Mouse (Mus musculus) heart, postnatal 36 days (tissue): ENCODE measurements around the gene Gm17660. TPM values are rescaled to one million over a fixed set of nuclear protein-coding genes. Genes with fewer than 3 reads are reported as not detected.
"Not testable (repeated sequence)": the region's sequence is repeated elsewhere in the genome, so short reads cannot be mapped to it uniquely, and the experiment has no call there.

Experiments
- DNase-seq, 2 experiments: peaks; one replicate each; pipeline ENCODE4 v3.0.0; 2021 to 2022
- intact Hi-C: fragments of 180-260 bp; cut with DNase I; formaldehyde crosslinking; loops from one replicate; pipeline ENCODE4 v1.15.1; 2025
- total RNA-seq, 2 experiments: library from RNA; stranded (reverse); gene quantifications; 2 replicates each; pipeline ENCODE4 v1.2.3; 2021

Gene Gm17660
- total RNA-seq, 2 experiments from 2014 or later = not detected

- intact Hi-C loops = loop anchor here (2.0 to 5.0 kb wide), 2 partner anchors 25 to 135 kb away; partner anchors contain the start of gene Klhl8
- DNase-seq = peak in 1 of 2 experiments; percentile 29
Observed at GRCm38 (mm10) chr5:104047200-104048105, 30.0 kb downstream of the Gm17660 start.

- intact Hi-C loops = loop anchor here (2.0 to 5.0 kb wide), 2 partner anchors 24 to 134 kb away; partner anchors contain the start of gene Klhl8
- peak; percentile 94 to 96 for DNase-seq
Observed at GRCm38 (mm10) chr5:104046256-104047199, 30.9 kb downstream of the Gm17660 start, which contains the start of gene Nudt9. Gene Nudt9, plus strand, starts transcription at chr5:104046306.

- intact Hi-C loops = no loop called here
- DNase-seq = no peak
Observed at GRCm38 (mm10) chr5:104043704-104044103, 33.7 kb downstream of the Gm17660 start.

GRCm38 (mm10) chr5:104042906-104043305 is 34.5 kb downstream of the Gm17660 start:
- intact Hi-C loops = no loop called here
- DNase-seq = no peak

GRCm38 (mm10) chr5:104039154-104039932 is 38.1 kb downstream of the Gm17660 start:
- peak; percentile 47 to 61 for DNase-seq
- intact Hi-C loops = loop anchor here (1.0 to 5.0 kb wide), 2 partner anchors 40 to 182 kb away; no protein-coding TSS in a partner anchor

GRCm38 (mm10) chr5:104036686-104037085 is 40.7 kb downstream of the Gm17660 start:
- intact Hi-C loops = loop anchor here (5.0 kb wide), 1 partner anchor 179 kb away; no protein-coding TSS in a partner anchor
- no peak for DNase-seq

- intact Hi-C loops = loop anchor here (5.0 kb wide), 1 partner anchor 179 kb away; no protein-coding TSS in a partner anchor
Observed at GRCm38 (mm10) chr5:104035824-104036223, 41.6 kb downstream of the Gm17660 start.

GRCm38 (mm10) chr5:104035066-104035465 is 42.3 kb downstream of the Gm17660 start:
- DNase-seq = no peak
- intact Hi-C loops = loop anchor here (5.0 kb wide), 1 partner anchor 178 kb away; no protein-coding TSS in a partner anchor

More at GRCm38 (mm10) chr5:104035824-104036223, 41.6 kb downstream of the Gm17660 start:
- DNase-seq = no peak

- intact Hi-C loops = no loop called here
- no peak for DNase-seq
Observed at GRCm38 (mm10) chr5:104032434-104033097, 44.8 kb downstream of the Gm17660 start.

GRCm38 (mm10) chr5:104025245-104025854 is 52.1 kb downstream of the Gm17660 start:
- DNase-seq = no peak
- intact Hi-C loops = no loop called here

- intact Hi-C loops = no loop called here
Observed at GRCm38 (mm10) chr5:104024762-104025161, 52.6 kb downstream of the Gm17660 start.

GRCm38 (mm10) chr5:104024193-104024592 is 53.2 kb downstream of the Gm17660 start:
- intact Hi-C loops, DNase-seq: not testable (repeated sequence)

More at GRCm38 (mm10) chr5:104024762-104025161, 52.6 kb downstream of the Gm17660 start:
- no peak for DNase-seq

GRCm38 (mm10) chr5:104023289-104024020 is 54.0 kb downstream of the Gm17660 start:
- intact Hi-C loops = loop anchor here (2.0 kb wide), 1 partner anchor 23 kb away; the partner anchor contains the start of gene Nudt9

GRCm38 (mm10) chr5:104022558-104022957 is 54.9 kb downstream of the Gm17660 start:
- DNase-seq = no peak
- intact Hi-C loops = loop anchor here (2.0 kb wide), 1 partner anchor 24 kb away; the partner anchor contains the start of gene Nudt9

More at GRCm38 (mm10) chr5:104023289-104024020, 54.0 kb downstream of the Gm17660 start:
- no peak for DNase-seq

GRCm38 (mm10) chr5:104021597-104022378 is 55.6 kb downstream of the Gm17660 start, which contains the start of gene Hsd17b11:
Gene Hsd17b11, minus strand, starts transcription at chr5:104021919.
- intact Hi-C loops = loop anchor here (2.0 kb wide), 1 partner anchor 25 kb away; the partner anchor contains the start of gene Nudt9
- peak; percentile 83 to 85 for DNase-seq
